Mouse (Mus musculus) cerebellum, adult 11 months (tissue): ENCODE measurements around the gene Cybrd1.

Experiments
- DNase-seq: peaks from one replicate; pipeline ENCODE4 v3.0.0; 2022

Cybrd1 gene

GRCm38 (mm10) chr2:71123591-71123990 lies 5.9 kb downstream of the Cybrd1 start:
- DNase-seq = no peak

GRCm38 (mm10) chr2:71127779-71128534 lies 10.2 kb downstream of the Cybrd1 start:
- DNase-seq = no peak

- DNase-seq = no peak
These were observed 12.6 kb downstream of the Cybrd1 start for GRCm38 (mm10) chr2:71130366-71130765.

GRCm38 (mm10) chr2:71131866-71132496 lies 14.3 kb downstream of the Cybrd1 start:
- no peak for DNase-seq

- no peak for DNase-seq
These were observed 16.4 kb downstream of the Cybrd1 start for GRCm38 (mm10) chr2:71134041-71134505.

- no peak for DNase-seq
These were observed 17.1 kb downstream of the Cybrd1 start for GRCm38 (mm10) chr2:71134836-71135235.

GRCm38 (mm10) chr2:71140622-71141021 lies 22.9 kb downstream of the Cybrd1 start:
- DNase-seq = no peak

- no peak for DNase-seq
These were observed 24.7 kb downstream of the Cybrd1 start for GRCm38 (mm10) chr2:71142410-71142809.

- DNase-seq = no peak
These were observed 28.1 kb downstream of the Cybrd1 start for GRCm38 (mm10) chr2:71145853-71146252.

- no peak for DNase-seq
These were observed 28.5 kb downstream of the Cybrd1 start for GRCm38 (mm10) chr2:71146266-71146665.

GRCm38 (mm10) chr2:71147816-71148215 lies 30.1 kb downstream of the Cybrd1 start:
- no peak for DNase-seq

GRCm38 (mm10) chr2:71152170-71152569 lies 34.4 kb downstream of the Cybrd1 start:
- no peak for DNase-seq

GRCm38 (mm10) chr2:71155486-71155885 lies 37.8 kb downstream of the Cybrd1 start:
- peak; percentile 55 for DNase-seq

- DNase-seq = no peak
These were observed 38.7 kb downstream of the Cybrd1 start for GRCm38 (mm10) chr2:71156446-71156845.

GRCm38 (mm10) chr2:71157881-71158280 lies 40.2 kb downstream of the Cybrd1 start:
- DNase-seq = no peak

- no peak for DNase-seq
These were observed 42.0 kb downstream of the Cybrd1 start for GRCm38 (mm10) chr2:71159576-71160306.

- no peak for DNase-seq
These were observed 42.7 kb downstream of the Cybrd1 start for GRCm38 (mm10) chr2:71160307-71160861.

- DNase-seq = no peak
These were observed 43.8 kb downstream of the Cybrd1 start for GRCm38 (mm10) chr2:71161558-71161957.

GRCm38 (mm10) chr2:71162831-71163621 lies 45.3 kb downstream of the Cybrd1 start:
- no peak for DNase-seq

GRCm38 (mm10) chr2:71167211-71167610 lies 49.5 kb downstream of the Cybrd1 start:
- DNase-seq = no peak

GRCm38 (mm10) chr2:71168461-71169021 lies 50.8 kb downstream of the Cybrd1 start:
- no peak for DNase-seq

- no peak for DNase-seq
These were observed 55.3 kb downstream of the Cybrd1 start for GRCm38 (mm10) chr2:71173031-71173430.
